ENCODE assay signal across 8 mouse cellular contexts in the genomic region with DNA sequence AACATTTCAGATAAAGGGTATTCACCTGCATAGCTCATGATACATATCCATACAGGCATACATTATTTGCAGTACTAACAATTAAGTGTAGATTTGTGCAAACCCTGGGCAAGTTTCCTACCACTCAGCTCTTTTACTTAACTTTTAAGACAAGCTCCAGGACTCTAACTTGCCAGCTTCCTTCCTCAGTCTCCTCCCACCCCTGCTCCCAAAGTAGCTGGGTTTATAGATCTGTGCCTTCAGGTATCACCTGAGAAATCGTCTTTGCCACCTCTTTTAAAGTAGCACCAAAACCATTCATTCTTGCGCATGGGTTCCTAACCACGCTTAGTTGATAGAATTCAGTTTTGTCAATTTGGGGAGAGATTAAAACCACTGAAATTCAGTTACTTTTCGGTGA. TPM values are rescaled to one million over a fixed set of nuclear protein-coding genes. Genes with fewer than 3 reads are reported as not detected.
A peak's percentile ranks its signal among the peaks of the same experiment; 100 is the strongest.
DNase-seq lines count a peak whose midpoint lies in the region; ATAC-seq and TF ChIP-seq lines count a peak whose summit lies in the region.

No protein-coding gene starts in this region.

- no peaks in the 10 kb centered on the region for H3K36me3 ChIP-seq in hindbrain, postnatal 0 days (ENCODE audit: insufficient read depth, low read length)

- 60% methylated on average over 4 of the region's 4 CpGs for WGBS in hindbrain, postnatal 0 days

- no peaks in the 10 kb centered on the region for H3K9me3 ChIP-seq in hindbrain, postnatal 0 days (ENCODE audit: low read length)

- no peaks in the 10 kb centered on the region for H3K4me1 ChIP-seq in hindbrain, postnatal 0 days (ENCODE audit: insufficient read depth, low read length)

- TF ChIP-seq CTCF in layer of hippocampus, adult 2 months (conservative IDR thresholded peaks at IDR 0.05), result no peak
- TF ChIP-seq CTCF in hindbrain, postnatal 0 days (IDR thresholded peaks at IDR 0.05; ENCODE audit: low read depth), result no peak

- H3K4me2 ChIP-seq in hindbrain, postnatal 0 days (ENCODE audit: low read depth, low read length), result peak overlapping the region; percentile 74

- H3K27ac ChIP-seq in layer of hippocampus, adult 2 months, result peak overlapping the region; percentile 100; the same call in 1 of the 2 replicates
- H3K27ac ChIP-seq in hindbrain, postnatal 0 days, result no peak overlapping the region

- no peak for DNase-seq in layer of hippocampus, adult 2 months (ENCODE audit: low spot score in 2 of 2)
- no peak for DNase-seq in layer of hippocampus, postnatal 14 days (ENCODE audit: low spot score in 2 of 2)
- peak; percentile 5 for DNase-seq in c-Kit-positive CD71-positive TER-119-positive erythroid progenitor cells, embryonic 14.5 days (ENCODE audit: low spot score)
- DNase-seq in hindbrain, postnatal 0 days (ENCODE audit: low spot score), result no peak
- peak; percentile 48 for DNase-seq in naive thymus-derived CD4-positive, alpha-beta T cell, adult 2 months (ENCODE audit: low read depth)
- no peak for DNase-seq in layer of hippocampus, adult 9-11 months
- no peak for DNase-seq in left cerebral cortex, postnatal 14 days (ENCODE audit: low spot score in 2 of 2)
- DNase-seq in left cerebral cortex, postnatal 4 days, result no peak

- intact Hi-C loops in left cerebral cortex, postnatal 14 days (cut with DNase I), result loop anchor here (5.0 to 10.0 kb wide), 2 partner anchors 76 to 413 kb away; no protein-coding TSS in a partner anchor
- intact Hi-C loops in left cerebral cortex, postnatal 4 days (cut with DNase I), result loop anchor here (5.0 to 10.0 kb wide), 2 partner anchors 121 to 413 kb away; no protein-coding TSS in a partner anchor

- H3K4me3 ChIP-seq in layer of hippocampus, adult 2 months, result peak overlapping the region; percentile 76
- peak overlapping the region; percentile 94 for H3K4me3 ChIP-seq in hindbrain, postnatal 0 days (ENCODE audit: low read length)

- H3K27me3 ChIP-seq in hindbrain, postnatal 0 days (ENCODE audit: insufficient read depth, low read length), result no peaks in the 10 kb centered on the region

- no peak overlapping the region for H3K9ac ChIP-seq in hindbrain, postnatal 0 days (replicated peaks; ENCODE audit: low read length)

- ATAC-seq in hindbrain, postnatal 0 days, result no peak

RNA-seq across cellular contexts. Expression of gene Slc39a10, which starts 41.1 kb away (rescaled TPM):
- 100 to 1,000 TPM in 1 of 2 experiments, 10 to 100 TPM in 1; 90.9 to 108 TPM for total RNA-seq in layer of hippocampus, adult 2 months (2021)
- total RNA-seq in layer of hippocampus, postnatal 14 days (2021), result 100 to 1,000 TPM in 1 of 2 experiments, 10 to 100 TPM in 1; 91.8 to 102 TPM
- total RNA-seq in hindbrain, postnatal 0 days (2014; rRNA removed), result 60.3 and 67.7 TPM in 2 replicates
- 43.8 and 47.0 TPM in 2 replicates for polyA plus RNA-seq in hindbrain, postnatal 0 days (2015; fragmentation: Nextera tagmentation; extraction: Ambion mirVana)
- total RNA-seq in left cerebral cortex, postnatal 14 days (2021), result 100 to 1,000 TPM; 169 to 197 TPM
- total RNA-seq in left cerebral cortex, postnatal 4 days (2021), result 10 to 100 TPM; 94.0 to 97.2 TPM

Comparison
In these comparisons a context has a peak if more than half of its experiments do, and no peak if none do; other contexts are left out.
1. DNase-seq: peak in c-Kit-positive CD71-positive TER-119-positive erythroid progenitor cells, embryonic 14.5 days (single experiment) and naive thymus-derived CD4-positive, alpha-beta T cell, adult 2 months (single experiment); none in layer of hippocampus, adult 2 months (0 of 2), layer of hippocampus, postnatal 14 days (0 of 2), hindbrain, postnatal 0 days (single experiment), layer of hippocampus, adult 9-11 months (single experiment), left cerebral cortex, postnatal 14 days (0 of 2) and left cerebral cortex, postnatal 4 days (single experiment).